Mouse (Mus musculus): ENCODE measurements around the gene Tmx1.

Gene Tmx1

DNA sequence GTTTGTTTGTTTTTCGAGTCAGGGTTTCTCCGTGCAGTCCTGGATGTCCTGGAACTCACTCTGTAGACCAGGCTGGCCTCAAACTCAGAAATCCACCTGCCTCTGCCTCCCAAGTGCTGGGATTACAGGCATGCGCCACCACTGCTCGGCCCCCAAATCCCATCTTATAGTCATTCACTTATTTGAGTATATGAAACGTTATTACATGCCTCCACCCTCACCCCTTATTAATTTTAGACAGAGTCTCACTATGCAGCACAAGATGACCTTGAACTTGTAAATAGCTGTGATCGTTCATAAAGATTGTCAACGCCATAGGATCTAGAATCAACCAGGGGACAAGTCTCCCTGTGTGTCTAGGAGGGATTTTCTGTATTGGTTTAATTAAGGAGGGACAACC is 33.1 kb downstream of the Tmx1 start:
- no peak for DNase-seq (ENCODE audit: low read depth in 2 of 2, low spot score in 2 of 2)

DNA sequence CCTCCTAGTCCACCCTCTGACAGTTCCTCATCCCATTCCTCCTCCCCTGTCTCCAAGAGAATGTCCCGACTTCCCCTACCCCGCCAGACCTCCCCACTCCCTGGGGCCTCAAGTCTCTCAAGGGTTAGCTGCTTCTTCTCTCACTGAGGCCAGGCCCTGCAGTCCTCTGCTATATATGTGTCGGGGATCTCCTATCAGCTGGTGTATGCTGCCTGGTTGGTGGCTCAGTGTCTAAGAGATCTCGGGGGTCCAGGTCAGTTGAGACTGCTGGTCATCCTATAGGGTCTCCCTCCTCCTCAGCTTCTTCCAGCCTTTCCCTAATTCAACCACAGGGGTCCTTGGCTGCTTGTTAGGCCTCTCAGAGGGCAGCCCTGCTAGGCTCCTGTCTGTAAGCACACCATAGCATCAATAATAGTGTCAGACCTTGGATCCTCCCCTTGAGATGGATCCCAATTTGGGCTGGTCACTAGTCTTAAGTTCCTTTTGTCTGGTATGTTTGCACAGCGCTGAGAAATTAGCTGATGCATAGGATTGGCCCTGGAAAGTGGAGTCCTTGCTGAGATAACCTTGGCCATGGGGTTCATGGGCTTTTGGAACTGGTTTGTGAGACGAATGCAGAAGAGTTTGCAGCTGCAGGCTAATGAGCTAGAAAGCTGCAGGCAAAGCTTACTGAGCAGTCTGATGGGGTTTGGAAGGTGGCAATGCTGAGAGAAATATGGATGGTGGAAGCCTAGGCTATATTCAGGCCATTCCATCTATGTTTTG is 34.0 kb downstream of the Tmx1 start:
- no peak for DNase-seq (ENCODE audit: low read depth in 2 of 2, low spot score in 2 of 2)

DNA sequence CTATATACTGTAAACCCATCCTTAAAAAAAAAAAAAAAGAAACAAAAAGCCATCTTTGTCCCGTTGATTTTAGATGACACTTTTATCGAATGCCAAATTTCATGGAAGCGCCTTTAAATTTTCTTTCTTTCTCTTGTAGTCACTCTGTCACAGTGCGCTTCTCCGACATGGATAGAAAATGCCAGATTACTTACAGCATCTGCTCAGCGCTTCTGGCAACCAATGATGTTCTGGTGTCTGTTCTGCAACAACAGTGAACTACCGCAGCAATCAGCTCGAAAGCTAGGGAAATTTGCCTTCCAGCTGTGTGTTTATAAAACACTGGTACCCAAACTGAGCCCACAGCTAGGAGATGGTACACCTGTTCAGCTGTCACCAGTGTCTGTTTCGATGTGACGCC is 39.5 kb downstream of the Tmx1 start:
- no peak for DNase-seq (ENCODE audit: low read depth in 2 of 2, low spot score in 2 of 2)

DNA sequence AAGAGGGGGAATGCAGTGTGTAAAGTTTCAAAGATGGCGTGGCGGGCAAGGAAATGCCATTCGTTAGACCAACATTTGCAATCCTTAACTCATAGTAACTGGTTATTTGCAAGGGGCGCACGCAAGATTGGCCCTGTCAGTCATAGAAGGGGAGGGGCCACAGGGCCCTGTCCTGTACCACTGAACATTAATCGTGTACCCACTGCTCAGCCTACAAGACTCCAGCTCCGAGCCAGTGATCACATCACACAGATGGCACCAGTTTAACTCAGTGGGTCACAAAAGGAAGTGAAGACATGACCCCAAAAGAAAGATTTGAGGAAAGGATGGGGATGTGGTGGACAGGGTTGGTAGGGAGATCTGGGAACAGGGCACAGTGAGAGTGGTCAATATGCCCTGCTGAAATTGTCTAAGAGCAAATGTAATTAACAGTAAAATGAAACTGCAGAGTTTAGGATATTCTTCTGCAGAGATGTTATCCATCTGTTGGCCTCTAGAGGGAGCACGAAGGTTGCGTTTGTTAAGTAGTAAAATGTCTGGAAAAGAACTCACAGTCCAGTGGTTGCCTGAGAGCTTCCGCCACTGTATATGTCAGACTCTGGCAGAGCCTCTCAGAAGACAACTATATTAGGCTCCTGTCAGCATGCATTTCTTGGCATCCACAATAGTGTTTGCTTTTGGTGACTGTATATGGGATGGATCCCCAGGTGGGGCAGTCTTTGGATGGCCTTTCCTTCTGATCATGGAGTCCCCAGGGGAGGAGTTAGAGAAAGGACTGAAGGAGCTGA is 41.8 kb downstream of the Tmx1 start:
- peak in 1 of 2 experiments; percentile 37 for DNase-seq (ENCODE audit: low read depth in 2 of 2, low spot score in 2 of 2)

DNA sequence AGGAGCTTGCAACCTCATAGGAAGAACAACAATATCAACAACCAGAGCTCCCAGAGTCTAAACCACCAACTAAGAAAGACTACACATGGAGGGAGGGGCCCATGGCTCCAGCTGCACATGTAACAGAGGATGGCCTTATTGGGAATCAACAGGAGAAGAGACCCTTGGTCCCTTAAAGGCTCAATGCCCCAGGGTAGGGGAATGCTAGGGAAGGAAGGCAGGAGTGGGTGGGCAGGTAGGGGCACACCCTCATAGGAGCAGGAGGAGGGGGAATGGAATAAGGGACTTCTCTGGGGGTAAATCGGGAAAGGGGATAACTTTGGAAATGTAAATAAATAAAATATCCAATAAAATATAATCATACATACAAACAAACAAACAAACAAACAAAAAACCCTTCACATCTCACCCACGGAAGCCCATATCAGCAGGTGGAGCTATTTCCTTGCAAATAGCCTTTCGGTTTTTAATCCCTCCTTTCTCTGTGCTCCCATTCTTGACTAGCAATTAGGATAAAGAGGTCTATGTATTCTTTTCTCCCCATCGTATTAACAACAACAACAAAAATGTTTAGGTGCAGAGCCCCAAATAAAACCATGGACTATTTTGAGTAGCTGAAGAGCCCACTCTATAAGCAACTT is 42.5 kb downstream of the Tmx1 start:
- DNase-seq (ENCODE audit: low read depth in 2 of 2, low spot score in 2 of 2): no peak

DNA sequence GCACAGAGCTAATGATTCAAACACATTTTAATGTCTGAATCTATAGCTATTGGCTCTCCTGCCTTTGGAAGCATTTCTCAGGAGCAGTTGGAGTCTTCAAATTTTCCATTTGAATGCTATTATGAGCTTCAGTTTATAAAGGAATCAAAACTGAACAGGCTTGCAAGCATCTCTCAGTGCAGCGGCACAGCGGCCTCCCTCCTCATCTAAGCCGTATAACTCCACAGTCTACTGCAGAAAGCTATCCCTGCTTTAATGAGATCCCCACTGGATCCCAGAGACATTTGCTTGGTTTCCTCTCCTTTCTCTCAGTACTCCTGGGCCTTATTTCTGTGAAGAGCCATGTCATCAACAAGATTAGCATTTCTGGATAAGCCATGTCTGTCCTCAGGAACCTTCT is 45.2 kb downstream of the Tmx1 start:
- DNase-seq (ENCODE audit: low read depth in 2 of 2, low spot score in 2 of 2): no peak

DNA sequence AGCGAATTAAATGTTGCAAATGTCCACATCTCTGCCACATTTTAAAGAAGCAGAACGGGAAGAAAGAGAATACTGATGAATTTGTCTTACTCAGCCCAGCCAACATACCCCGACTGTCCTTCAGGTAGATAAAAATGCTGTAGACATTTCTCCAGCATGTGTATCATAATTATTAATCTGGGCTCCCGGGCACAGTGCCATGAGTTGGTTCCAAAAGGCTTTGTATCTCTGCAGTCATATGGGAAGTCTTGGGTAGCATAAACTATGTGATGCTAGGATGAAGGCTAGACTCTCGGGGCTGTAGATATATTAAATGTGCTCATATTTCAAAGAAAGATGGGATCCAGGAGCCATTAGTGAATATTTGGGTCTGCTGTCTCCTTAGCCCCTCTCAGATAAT is 53.1 kb downstream of the Tmx1 start:
- DNase-seq (ENCODE audit: low read depth in 2 of 2, low spot score in 2 of 2): no peak

DNA sequence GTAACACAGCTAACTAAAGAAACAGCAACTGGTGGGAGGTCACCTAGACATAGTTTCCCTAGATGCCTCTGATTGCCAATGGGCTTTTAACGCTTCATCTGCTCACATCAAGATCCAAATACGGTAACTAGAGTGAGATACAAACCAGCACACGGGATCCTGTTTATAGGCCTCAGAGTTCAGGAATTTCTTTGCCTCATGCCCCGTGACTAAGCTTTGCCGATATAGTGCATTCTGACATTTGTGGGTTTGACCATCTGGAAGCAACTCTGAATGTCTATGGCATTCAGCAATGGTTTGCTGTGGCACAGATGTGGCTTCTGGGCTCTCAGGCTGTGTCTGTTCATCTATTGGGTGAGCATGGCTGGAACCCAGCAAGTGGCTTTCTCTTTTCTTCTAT is 59.1 kb downstream of the Tmx1 start:
- DNase-seq (ENCODE audit: low read depth in 2 of 2, low spot score in 2 of 2): no peak

DNA sequence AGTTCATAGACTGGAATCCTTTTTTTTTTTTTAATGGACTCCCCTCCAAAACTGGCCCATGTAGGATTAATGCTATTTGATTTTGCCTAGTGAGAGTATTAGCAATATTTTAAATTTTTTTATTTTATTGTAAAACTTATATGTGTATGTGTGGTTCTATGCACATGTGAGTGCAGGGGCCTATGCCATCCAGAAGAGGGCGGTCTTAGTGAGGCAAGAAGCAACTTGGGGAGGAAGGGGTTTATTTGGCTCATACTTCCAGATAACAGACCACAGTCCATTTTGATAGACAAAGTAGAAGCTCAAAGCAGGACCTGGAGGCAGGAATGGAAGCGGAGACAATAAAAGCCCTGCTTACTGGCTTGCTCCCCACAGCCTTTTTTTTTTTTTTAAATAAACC is 59.5 kb downstream of the Tmx1 start:
- DNase-seq (ENCODE audit: low read depth in 2 of 2, low spot score in 2 of 2): no peak

Data from CD8-positive naive resting alpha-beta T cell, adult 2 months (primary cell).